Mouse (Mus musculus): Measurements from ENCODE around the gene Crygb.

DNA sequence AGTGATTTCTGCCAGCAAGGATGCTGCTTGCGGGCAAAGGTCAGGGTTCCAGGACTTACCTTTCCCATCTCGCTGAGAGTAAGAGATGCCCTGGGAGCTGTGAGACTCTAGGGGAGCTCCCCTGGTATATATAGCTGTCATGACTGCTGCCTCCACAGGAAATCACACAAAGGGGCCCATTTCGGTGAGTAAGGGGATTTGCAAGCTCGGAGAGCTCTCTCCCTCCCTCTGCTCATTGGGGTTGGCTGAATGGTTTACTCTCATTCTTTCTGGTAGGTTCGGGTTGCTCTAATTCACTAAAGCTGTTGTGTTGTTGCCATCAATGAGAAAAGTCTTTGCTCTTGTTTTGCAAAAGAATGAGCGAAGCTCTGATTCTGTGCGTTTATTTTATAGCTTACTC, at the start of gene Crygb:
- TF ChIP-seq CTCF (IDR thresholded peaks at IDR 0.05), result no peak
- TF ChIP-seq EP300 (IDR thresholded peaks at IDR 0.05), result no peak

All from lung, postnatal 0 days (tissue).